Mouse (Mus musculus) midbrain, postnatal 0 days (tissue): ENCODE results near the gene Gm4756. TPM values are rescaled to one million over a fixed set of nuclear protein-coding genes. Genes with fewer than 3 reads are reported as not detected.
"Not testable (repeated sequence)": the region's sequence is repeated elsewhere in the genome, so short reads cannot be mapped to it uniquely, and the experiment has no call there.

Source experiments
- ATAC-seq: fragments of 200-750 bp; cut with Nextera tagmentation; 2 replicates; pipeline ENCODE4 v1.8.0; 2017; ENCODE audit warnings: moderate number of reproducible peaks, mild to moderate bottlenecking, moderate TSS enrichment, moderate library complexity; ENCODE audit not compliant: low FRiP score
- DNase-seq: peaks from one replicate; pipeline ENCODE4 v3.0.0-alpha.2; 2015; ENCODE audit warnings: low spot score
- H3K27ac ChIP-seq: fragments of 300-500 bp; sonication (generic); 2 replicates; pipeline ENCODE4 v1.5.1; 2014; ENCODE audit warnings: low read depth, mild to moderate bottlenecking, low read length, mixed read lengths
- H3K27me3 ChIP-seq: fragments of 300-500 bp; sonication (generic); 2 replicates; pipeline ENCODE4 v1.6.1; 2014; ENCODE audit warnings: low read length, control low read depth, mixed read lengths; ENCODE audit not compliant: insufficient read depth
- H3K36me3 ChIP-seq: fragments of 300-500 bp; sonication (generic); 2 replicates; pipeline ENCODE4 v1.6.1; 2014; ENCODE audit warnings: low read length, control low read depth, mixed read lengths; ENCODE audit not compliant: insufficient read depth
- H3K4me1 ChIP-seq: fragments of 300-500 bp; sonication (generic); 2 replicates; pipeline ENCODE4 v1.6.1; 2014; ENCODE audit warnings: mild to moderate bottlenecking, control low read depth, antibody characterized with exemption, low read length, mixed read lengths; ENCODE audit not compliant: insufficient read depth
- H3K4me2 ChIP-seq: fragments of 300-500 bp; sonication (generic); 2 replicates; pipeline ENCODE4 v1.6.1; 2014; ENCODE audit warnings: low read depth, mild to moderate bottlenecking, low read length, mixed read lengths; ENCODE audit not compliant: poor library complexity, severe bottlenecking
- H3K4me3 ChIP-seq: fragments of 300-500 bp; sonication (generic); 2 replicates; pipeline ENCODE4 v1.5.1; 2014; ENCODE audit warnings: low read depth, mild to moderate bottlenecking, low read length, moderate library complexity
- H3K9ac ChIP-seq: fragments of 300-500 bp; sonication (generic); replicated peaks from 2 replicates; pipeline ENCODE4 v1.6.1; 2014; ENCODE audit warnings: mild to moderate bottlenecking, low read length, moderate library complexity, mixed read lengths; ENCODE audit not compliant: poor library complexity, severe bottlenecking
- H3K9me3 ChIP-seq: fragments of 300-500 bp; sonication (generic); 2 replicates; pipeline ENCODE4 v1.6.1; 2016; ENCODE audit warnings: low read length, control low read depth
- CTCF ChIP-seq: IDR thresholded peaks from 2 replicates; pipeline ENCODE4 v1.5.1; 2016; ENCODE audit warnings: antibody characterized with exemption, mild to moderate bottlenecking
- WGBS: fragments of 180-500 bp; shearing (Covaris S2); extraction: QIAGEN DNeasy Blood & Tissue Kit; methylation state at CpG from one replicate; pipeline ENCODE4 v1.1.7; 2014; 5-methylcytosine and 5-hydroxymethylcytosine counted together
- polyA plus RNA-seq: library from polyadenylated mRNA; unstranded; fragments of >200 nt; fragmentation: Nextera tagmentation; extraction: Ambion mirVana; gene quantifications from 2 replicates; pipeline ENCODE4 v1.2.1, GENCODE M21; 2015
- total RNA-seq: library from RNA; depleted of rRNA; stranded (reverse); fragments of >200 nt; gene quantifications from 2 replicates; pipeline ENCODE4 v1.2.3, GENCODE M21; 2014

Gm4756 gene
- total and polyA plus RNA-seq, 2 experiments from 2014 or later, result not detected

DNA sequence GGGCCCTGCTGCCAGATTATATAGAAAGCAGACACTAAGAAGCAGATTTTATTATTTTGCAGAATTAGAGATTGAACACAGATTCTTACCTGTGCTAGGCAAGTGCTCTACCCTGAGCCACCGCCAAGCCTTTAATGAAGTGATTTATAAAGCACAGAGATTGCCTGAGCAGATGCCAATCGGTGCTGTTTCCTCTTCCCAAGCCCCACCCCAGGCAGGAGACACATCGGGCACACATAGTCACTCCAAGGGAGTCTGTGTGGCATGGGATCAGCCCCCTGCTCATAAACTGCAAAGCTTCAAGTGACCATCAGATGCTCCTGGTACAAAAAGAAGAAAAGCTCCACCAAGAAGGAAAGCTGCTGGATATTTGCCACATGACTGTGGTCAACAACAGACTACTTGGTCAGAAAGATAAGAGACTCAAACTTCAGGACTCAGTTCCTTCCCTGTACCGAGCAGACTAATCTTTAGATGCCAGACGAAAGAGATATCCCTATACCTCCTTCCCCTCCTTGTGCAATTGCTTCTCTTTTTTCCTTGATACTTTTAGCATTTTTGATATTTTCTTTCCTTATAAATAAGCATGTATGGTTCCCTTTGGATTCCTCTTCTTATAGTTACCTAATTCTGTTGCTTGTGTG lies 26.5 kb downstream of the Gm4756 start:
- Histone ChIP-seq H3K4me2 (no peak overlapping the region), H3K9me3 (no peaks in the 10 kb centered on the region), H3K36me3 (no peaks in the 10 kb centered on the region), H3K4me3 (no peak overlapping the region), H3K9ac (no peak overlapping the region), H3K4me1 (no peaks in the 10 kb centered on the region), H3K27me3 (no peaks in the 10 kb centered on the region), H3K27ac (no peak overlapping the region)
- 82% methylated on average over 5 of the region's 5 CpGs for WGBS
- no peak for TF ChIP-seq CTCF
- no peak for DNase-seq
- ATAC-seq, result no peak

GRCm38 (mm10) chr12:72621441-72621840 lies 28.0 kb downstream of the Gm4756 start:
- no peak for ATAC-seq
- no peaks in the 10 kb centered on the region for H3K27me3 ChIP-seq
- H3K27ac ChIP-seq, result no peak overlapping the region
- no peak for DNase-seq
- H3K9me3 ChIP-seq, result no peaks in the 10 kb centered on the region
- no peak overlapping the region for H3K4me3 ChIP-seq
- no peak for TF ChIP-seq CTCF
- H3K9ac ChIP-seq, result no peak overlapping the region
- 92% methylated on average over 1 of the region's 1 CpGs for WGBS
- H3K4me2 ChIP-seq, result no peak overlapping the region
- no peaks in the 10 kb centered on the region for H3K36me3 ChIP-seq
- no peaks in the 10 kb centered on the region for H3K4me1 ChIP-seq

- Histone ChIP-seq H3K4me2 (no peak overlapping the region), H3K9ac (no peak overlapping the region), H3K4me1 (no peaks in the 10 kb centered on the region), H3K9me3 (no peaks in the 10 kb centered on the region), H3K36me3 (no peaks in the 10 kb centered on the region), H3K27ac (no peak overlapping the region), H3K27me3 (no peaks in the 10 kb centered on the region), H3K4me3 (no peak overlapping the region)
- WGBS, result 94% methylated on average over 7 of the region's 7 CpGs
- DNase-seq (no peak), ATAC-seq (no peak)
- no peak for TF ChIP-seq CTCF
These were observed 28.6 kb downstream of the Gm4756 start for GRCm38 (mm10) chr12:72620856-72621255.

DNA sequence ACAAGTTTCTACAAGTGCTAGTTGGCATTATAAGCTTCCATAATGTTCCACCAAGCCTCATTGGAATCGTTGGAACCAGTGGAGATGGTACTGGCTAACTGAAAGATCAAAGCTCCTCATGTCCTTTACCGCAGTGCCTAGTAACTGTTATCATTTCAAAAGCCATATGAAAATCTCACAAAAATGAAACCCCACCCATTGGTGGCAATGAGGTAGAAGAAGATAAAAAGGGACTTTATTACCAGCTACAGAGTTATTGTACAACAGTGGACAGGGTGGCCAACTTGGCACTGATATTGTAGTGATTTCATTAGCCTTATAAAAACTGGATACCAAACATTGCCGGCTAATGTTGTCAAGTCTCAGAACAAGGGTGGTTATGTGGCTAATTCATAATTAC lies 37.4 kb downstream of the Gm4756 start:
- 93% methylated on average over 3 of the region's 3 CpGs for WGBS
- no peak overlapping the region for H3K9ac ChIP-seq
- no peak overlapping the region for H3K4me2 ChIP-seq
- DNase-seq (no peak), ATAC-seq (no peak)
- H3K27ac ChIP-seq, result no peak overlapping the region
- H3K36me3 ChIP-seq, result no peaks in the 10 kb centered on the region
- H3K4me1 ChIP-seq, result no peaks in the 10 kb centered on the region
- no peaks in the 10 kb centered on the region for H3K9me3 ChIP-seq
- H3K27me3 ChIP-seq, result no peaks in the 10 kb centered on the region
- no peak for TF ChIP-seq CTCF
- no peak overlapping the region for H3K4me3 ChIP-seq

DNA sequence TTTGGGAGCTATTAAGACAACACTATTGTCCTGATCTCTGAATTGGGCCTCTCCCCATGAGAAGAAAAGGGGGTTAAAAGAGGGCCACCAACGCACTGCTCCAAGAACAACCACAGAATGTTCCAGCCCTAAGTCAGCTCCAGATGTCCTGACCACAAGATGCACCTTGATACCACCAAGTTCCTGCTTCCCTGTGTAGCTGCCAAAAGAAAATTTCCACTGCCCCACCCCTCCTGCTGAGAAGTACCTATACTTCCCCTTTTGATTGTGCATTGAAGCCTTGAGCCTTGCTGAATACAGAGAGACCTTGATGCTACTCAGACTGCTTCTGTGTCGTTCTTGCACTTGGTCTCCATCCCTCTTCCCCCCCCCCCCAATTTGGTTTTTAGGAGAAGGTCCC lies 50.7 kb downstream of the Gm4756 start:
- 82% methylated on average over 2 of the region's 2 CpGs for WGBS
- not testable (repeated sequence) for H3K9me3 ChIP-seq, DNase-seq, H3K4me3 ChIP-seq, H3K27me3 ChIP-seq, H3K9ac ChIP-seq, H3K4me1 ChIP-seq, H3K27ac ChIP-seq, ATAC-seq, H3K4me2 ChIP-seq, H3K36me3 ChIP-seq

DNA sequence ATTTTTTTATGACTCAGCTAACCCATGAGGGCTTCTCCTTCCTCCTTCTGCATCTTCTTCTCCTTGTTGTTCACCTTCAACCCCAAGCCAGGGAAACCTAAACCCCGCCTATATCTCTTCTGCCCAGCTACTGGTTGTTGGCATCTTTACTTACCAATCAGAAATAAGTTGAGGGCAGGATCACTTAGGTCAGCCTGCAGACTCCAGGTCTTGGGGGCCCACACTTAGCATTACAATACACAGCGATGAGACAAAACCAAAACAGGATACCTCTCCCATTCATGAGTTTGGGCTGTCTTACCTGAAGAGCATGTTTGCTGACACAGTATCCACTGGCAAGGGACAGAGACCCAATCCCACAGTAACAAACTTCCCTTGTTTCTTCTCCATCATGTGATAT lies 55.5 kb downstream of the Gm4756 start:
- DNase-seq (no peak), ATAC-seq (no peak)
- Histone ChIP-seq H3K27me3 (no peaks in the 10 kb centered on the region), H3K4me2 (no peak overlapping the region), H3K36me3 (no peaks in the 10 kb centered on the region), H3K27ac (no peak overlapping the region), H3K4me1 (no peaks in the 10 kb centered on the region), H3K9me3 (no peaks in the 10 kb centered on the region), H3K4me3 (no peak overlapping the region), H3K9ac (no peak overlapping the region)
- no peak for TF ChIP-seq CTCF
- WGBS, result 65% methylated on average over 2 of the region's 2 CpGs
